10 mouse cellular contexts compared by ENCODE assay signal in genomic region chr5:37247456-37247855, GRCm38 (mm10). TPM values are rescaled to one million over a fixed set of nuclear protein-coding genes. Genes with fewer than 3 reads are reported as not detected.
DNase-seq lines count a peak whose midpoint lies in the region; ATAC-seq and TF ChIP-seq lines count a peak whose summit lies in the region.
"Had no signal": no experiment of that assay in that cellular context is flagged by ENCODE, and none has a peak within 500 bp of the region (broad histone marks: within the 10 kb centered on the region; RNA-seq: fewer than 3 reads in every experiment).

No protein-coding gene starts in this region.

- H3K4me2 ChIP-seq in hindbrain, embryonic 13.5 days = peak overlapping the region; percentile 82
- peak overlapping the region; percentile 90 for H3K4me2 ChIP-seq in neural tube, embryonic 13.5 days

- peaks cover 15% of the 10 kb centered on the region for H3K4me1 ChIP-seq in cortical plate, adult 2 months (ENCODE audit: control insufficient read depth, insufficient read depth, low read length)
- peaks cover 74% of the 10 kb centered on the region for H3K4me1 ChIP-seq in hindbrain, embryonic 13.5 days (replicated peaks)
- H3K4me1 ChIP-seq in neural tube, embryonic 13.5 days (replicated peaks) = peaks cover 86% of the 10 kb centered on the region
- no peaks in the 10 kb centered on the region for H3K4me1 ChIP-seq in kidney, adult 2 months (ENCODE audit: control insufficient read depth, insufficient read depth, low read length)

- peaks cover 4% of the 10 kb centered on the region for H3K27me3 ChIP-seq in hindbrain, embryonic 13.5 days
- peaks cover 13% of the 10 kb centered on the region for H3K27me3 ChIP-seq in neural tube, embryonic 13.5 days
- no peaks in the 10 kb centered on the region for H3K27me3 ChIP-seq in kidney, adult 2 months (replicated peaks; ENCODE audit: control insufficient read depth, insufficient read depth, low read length)

- H3K36me3 ChIP-seq in hindbrain, embryonic 13.5 days = peaks cover 11% of the 10 kb centered on the region
- peaks cover 13% of the 10 kb centered on the region for H3K36me3 ChIP-seq in neural tube, embryonic 13.5 days
- H3K36me3 ChIP-seq in kidney, adult 2 months (ENCODE audit: control insufficient read depth, insufficient read depth, low read length) = no peaks in the 10 kb centered on the region

- ATAC-seq in cerebellum, adult (ENCODE audit: insufficient number of reproducible peaks, low FRiP score, low TSS enrichment) = peak; percentile 68
- ATAC-seq in hindbrain, embryonic 13.5 days (ENCODE audit: low FRiP score) = no peak
- ATAC-seq in neural tube, embryonic 13.5 days (ENCODE audit: low read depth) = no peak
- ATAC-seq: Patski had no signal

- no peak for DNase-seq in cerebellum, postnatal 4 days (ENCODE audit: low spot score in 2 of 2)
- DNase-seq in thymus, postnatal 0 days (ENCODE audit: low spot score) = no peak
- DNase-seq in testis, postnatal 14 days (ENCODE audit: low spot score) = no peak
- no peak for DNase-seq in kidney, adult 2 months
- DNase-seq: heart, postnatal 36 days had no signal

- no peaks in the 10 kb centered on the region for H3K9me3 ChIP-seq in hindbrain, embryonic 13.5 days
- H3K9me3 ChIP-seq in neural tube, embryonic 13.5 days = no peaks in the 10 kb centered on the region

- no peak for TF ChIP-seq CTCF in cortical plate, adult 2 months (IDR thresholded peaks at IDR 0.05; ENCODE audit: extremely low read depth, insufficient read depth, low read length)
- TF ChIP-seq CTCF in kidney, adult 2 months (conservative IDR thresholded peaks at IDR 0.05; ENCODE audit: insufficient read depth, insufficient read length, low read depth, low read length) = no peak

- no peak overlapping the region for H3K27ac ChIP-seq in cortical plate, adult 2 months (ENCODE audit: insufficient read depth, low read length)
- H3K27ac ChIP-seq in hindbrain, embryonic 13.5 days = peak overlapping the region; percentile 99
- H3K27ac ChIP-seq in neural tube, embryonic 13.5 days (replicated peaks) = peak overlapping the region; percentile 98
- H3K27ac ChIP-seq in kidney, adult 2 months (ENCODE audit: insufficient read depth, low read depth, low read length) = no peak overlapping the region

- TF ChIP-seq POLR2A in cortical plate, adult 2 months (IDR thresholded peaks at IDR 0.05; ENCODE audit: extremely low read depth, insufficient read depth, low read length) = no peak
- no peak for TF ChIP-seq POLR2A in kidney, adult 2 months (IDR thresholded peaks at IDR 0.05; ENCODE audit: low read depth, low read length)

- WGBS in hindbrain, embryonic 13.5 days = 32% methylated on average over 4 of the region's 4 CpGs
- 44% methylated on average over 4 of the region's 4 CpGs for WGBS in neural tube, embryonic 13.5 days
- 51% methylated on average over 4 of the region's 4 CpGs for WGBS in kidney, adult 2 months

- H3K4me3 ChIP-seq in cortical plate, adult 2 months (ENCODE audit: insufficient read depth, low read length) = peak overlapping the region; percentile 94
- peak overlapping the region; percentile 79 for H3K4me3 ChIP-seq in hindbrain, embryonic 13.5 days
- peak overlapping the region; percentile 68 for H3K4me3 ChIP-seq in neural tube, embryonic 13.5 days
- H3K4me3 ChIP-seq in kidney, adult 2 months (ENCODE audit: insufficient read depth, low read depth, low read length) = no peak overlapping the region

- peak overlapping the region; percentile 95 for H3K9ac ChIP-seq in hindbrain, embryonic 13.5 days
- peak overlapping the region; percentile 92 for H3K9ac ChIP-seq in neural tube, embryonic 13.5 days

RNA-seq across cellular contexts. Expression of gene Crmp1, which starts 5.7 kb away (rescaled TPM):
- polyA plus RNA-seq in cortical plate, adult 2 months (2012; rRNA removed) = 194 and 217 TPM in 2 replicates
- polyA plus RNA-seq in hindbrain, embryonic 13.5 days (2015; fragmentation: Nextera tagmentation; extraction: Ambion mirVana) = 750 and 790 TPM in 2 replicates
- 739 and 776 TPM in 2 replicates for polyA plus RNA-seq in neural tube, embryonic 13.5 days (2015; fragmentation: Nextera tagmentation; extraction: Ambion mirVana)
- 5.3 and 6.3 TPM in 2 replicates for polyA plus RNA-seq in thymus, postnatal 0 days (2015; fragmentation: Nextera tagmentation; extraction: Ambion mirVana)
- polyA plus RNA-seq in kidney, adult 2 months (2012; rRNA removed) = 0.57 and 0.59 TPM in 2 replicates

Comparison
In these comparisons a context has a peak if more than half of its experiments do, and no peak if none do; other contexts are left out.
1. H3K27ac ChIP-seq: peak in hindbrain, embryonic 13.5 days (single experiment) and neural tube, embryonic 13.5 days (single experiment); none in cortical plate, adult 2 months (single experiment) and kidney, adult 2 months (single experiment).
2. RNA of gene Crmp1, which starts 5.7 kb away (polyA plus RNA-seq): 739 to 776 TPM in neural tube, embryonic 13.5 days, 750 to 790 TPM in hindbrain, embryonic 13.5 days and 194 to 217 TPM in cortical plate, adult 2 months; 5.3 to 6.3 TPM in thymus, postnatal 0 days and 0.57 to 0.59 TPM in kidney, adult 2 months; every median in the first group is over 10 times any median in the second.